Mouse (Mus musculus) embryonic facial prominence, embryonic 10.5 days (tissue): Measurements from ENCODE around the gene H1foo. TPM values are rescaled to one million over a fixed set of nuclear protein-coding genes. Genes with fewer than 3 reads are reported as not detected.

ENCODE experiments used
- DNase-seq: peaks from one replicate; pipeline ENCODE4 v3.0.0-alpha.2; 2017; ENCODE audit warnings: low spot score
- H3K27ac ChIP-seq: fragments of 300-500 bp; sonication (generic); replicated peaks from 2 replicates; pipeline ENCODE4 v1.5.1; 2016; ENCODE audit warnings: mild to moderate bottlenecking
- H3K27me3 ChIP-seq: fragments of 300-500 bp; sonication (generic); replicated peaks from 2 replicates; pipeline ENCODE4 v1.6.1; 2016; ENCODE audit warnings: low read depth, mild to moderate bottlenecking; ENCODE audit not compliant: poor library complexity, severe bottlenecking
- H3K36me3 ChIP-seq: fragments of 300-500 bp; sonication (generic); replicated peaks from 2 replicates; pipeline ENCODE4 v1.6.1; 2016; ENCODE audit warnings: mild to moderate bottlenecking, moderate library complexity
- H3K4me1 ChIP-seq: fragments of 300-500 bp; sonication (generic); 2 replicates; pipeline ENCODE4 v1.6.1; 2016
- H3K4me3 ChIP-seq: fragments of 300-500 bp; sonication (generic); 2 replicates; pipeline ENCODE4 v1.5.1; 2016; ENCODE audit warnings: mild to moderate bottlenecking, moderate library complexity
- H3K9me3 ChIP-seq: fragments of 300-500 bp; sonication (generic); 2 replicates; pipeline ENCODE4 v1.6.1; 2016; ENCODE audit warnings: mild to moderate bottlenecking
- WGBS: fragments of 180-500 bp; shearing (Covaris S2); methylation state at CpG from one replicate; pipeline ENCODE4 v1.1.7; 2016; 5-methylcytosine and 5-hydroxymethylcytosine counted together
- polyA plus RNA-seq: library from polyadenylated mRNA; unstranded; fragments of >200 nt; fragmentation: Nextera tagmentation; extraction: Ambion mirVana; gene quantifications from 2 replicates; pipeline ENCODE4 v1.2.1, GENCODE M21; 2016

The H1foo gene
- polyA plus RNA-seq, 1 experiment from 2014 or later = not detected

GRCm38 (mm10) chr6:115982889-115983288 is 38.2 kb downstream of the H1foo start:
- DNase-seq = no peak
- Histone ChIP-seq H3K27me3 (peaks cover 26% of the 10 kb centered on the region; the same call in 1 of the 2 replicates), H3K4me3 (no peak overlapping the region), H3K36me3 (no peaks in the 10 kb centered on the region), H3K4me1 (peaks cover 73% of the 10 kb centered on the region), H3K27ac (no peak overlapping the region), H3K9me3 (no peaks in the 10 kb centered on the region)
- 61% methylated on average over 7 of the region's 7 CpGs for WGBS

GRCm38 (mm10) chr6:115983306-115984038 is 38.7 kb downstream of the H1foo start:
- Histone ChIP-seq H3K36me3 (no peaks in the 10 kb centered on the region), H3K27ac (no peak overlapping the region), H3K4me1 (peaks cover 70% of the 10 kb centered on the region), H3K9me3 (no peaks in the 10 kb centered on the region), H3K27me3 (peaks cover 30% of the 10 kb centered on the region; the same call in 1 of the 2 replicates), H3K4me3 (no peak overlapping the region)
- DNase-seq = no peak
- WGBS = 72% methylated on average over 12 of the region's 12 CpGs

GRCm38 (mm10) chr6:115984580-115984979 is 39.8 kb downstream of the H1foo start:
- Histone ChIP-seq H3K36me3 (no peaks in the 10 kb centered on the region), H3K27ac (0 out of 2 replicates have a peak overlapping the region, but pooled peaks have one; percentile 66), H3K9me3 (no peaks in the 10 kb centered on the region), H3K4me1 (peaks cover 63% of the 10 kb centered on the region), H3K4me3 (no peak overlapping the region), H3K27me3 (peaks cover 42% of the 10 kb centered on the region)
- DNase-seq = no peak
- WGBS = 76% methylated on average over 7 of the region's 7 CpGs

GRCm38 (mm10) chr6:115985622-115986021 is 40.9 kb downstream of the H1foo start:
- WGBS = 65% methylated on average over 9 of the region's 9 CpGs
- no peak for DNase-seq
- no peaks in the 10 kb centered on the region for H3K36me3 ChIP-seq
- no peak overlapping the region for H3K4me3 ChIP-seq
- H3K27me3 ChIP-seq = peaks cover 52% of the 10 kb centered on the region
- H3K4me1 ChIP-seq = peaks cover 56% of the 10 kb centered on the region
- no peaks in the 10 kb centered on the region for H3K9me3 ChIP-seq
- no peak overlapping the region for H3K27ac ChIP-seq

- Histone ChIP-seq H3K27ac (peak overlapping the region; percentile 62), H3K9me3 (no peaks in the 10 kb centered on the region), H3K4me1 (peaks cover 63% of the 10 kb centered on the region), H3K27me3 (peaks cover 62% of the 10 kb centered on the region), H3K36me3 (no peaks in the 10 kb centered on the region), H3K4me3 (peak overlapping the region; percentile 18; the same call in 1 of the 2 replicates)
- WGBS = 54% methylated on average over 12 of the region's 12 CpGs
- no peak for DNase-seq
Measured at GRCm38 (mm10) chr6:115986472-115987095, 41.8 kb downstream of the H1foo start.

GRCm38 (mm10) chr6:115987096-115987747 is 42.5 kb downstream of the H1foo start:
- Histone ChIP-seq H3K4me3 (peak overlapping the region; percentile 15; the same call in 1 of the 2 replicates), H3K9me3 (no peaks in the 10 kb centered on the region), H3K27me3 (peaks cover 68% of the 10 kb centered on the region), H3K4me1 (peaks cover 67% of the 10 kb centered on the region), H3K27ac (peak overlapping the region; percentile 62), H3K36me3 (no peaks in the 10 kb centered on the region)
- no peak for DNase-seq
- 66% methylated on average over 9 of the region's 9 CpGs for WGBS

- WGBS = 78% methylated on average over 5 of the region's 5 CpGs
- 0 out of 2 replicates have a peak overlapping the region, but pooled peaks have one; percentile 25 for H3K4me3 ChIP-seq
- peaks cover 70% of the 10 kb centered on the region for H3K4me1 ChIP-seq
- no peaks in the 10 kb centered on the region for H3K36me3 ChIP-seq
- no peaks in the 10 kb centered on the region for H3K9me3 ChIP-seq
- H3K27ac ChIP-seq = no peak overlapping the region
- no peak for DNase-seq
- H3K27me3 ChIP-seq = peaks cover 86% of the 10 kb centered on the region
Measured at GRCm38 (mm10) chr6:115989032-115989431, 44.3 kb downstream of the H1foo start.

GRCm38 (mm10) chr6:115989607-115990006 is 44.9 kb downstream of the H1foo start:
- H3K4me1 ChIP-seq = peaks cover 72% of the 10 kb centered on the region

GRCm38 (mm10) chr6:115990056-115990455 is 45.3 kb downstream of the H1foo start:
- no peaks in the 10 kb centered on the region for H3K9me3 ChIP-seq
- H3K4me1 ChIP-seq = peaks cover 67% of the 10 kb centered on the region
- H3K27ac ChIP-seq = no peak overlapping the region
- WGBS = 89% methylated on average over 3 of the region's 3 CpGs
- H3K27me3 ChIP-seq = peaks cover 92% of the 10 kb centered on the region
- DNase-seq = no peak
- H3K4me3 ChIP-seq = peak overlapping the region; percentile 62; the same call in 1 of the 2 replicates
- H3K36me3 ChIP-seq = no peaks in the 10 kb centered on the region

More at GRCm38 (mm10) chr6:115989607-115990006, 44.9 kb downstream of the H1foo start:
- Histone ChIP-seq H3K36me3 (no peaks in the 10 kb centered on the region), H3K27me3 (peaks cover 92% of the 10 kb centered on the region), H3K27ac (no peak overlapping the region), H3K9me3 (no peaks in the 10 kb centered on the region), H3K4me3 (peak overlapping the region; percentile 25; the same call in 1 of the 2 replicates)
- WGBS = 70% methylated on average over 4 of the region's 4 CpGs
- DNase-seq = no peak

- no peaks in the 10 kb centered on the region for H3K9me3 ChIP-seq
- DNase-seq = no peak
- peaks cover 65% of the 10 kb centered on the region for H3K4me1 ChIP-seq
- H3K27ac ChIP-seq = no peak overlapping the region; the same call in 1 of the 2 replicates
- peak overlapping the region; percentile 62 for H3K4me3 ChIP-seq
- H3K36me3 ChIP-seq = no peaks in the 10 kb centered on the region
- peaks cover 92% of the 10 kb centered on the region for H3K27me3 ChIP-seq
- WGBS = 90% methylated on average over 9 of the region's 9 CpGs
Measured at GRCm38 (mm10) chr6:115990479-115990878, 45.7 kb downstream of the H1foo start.

- peak; percentile 39 for DNase-seq
- WGBS = 26% methylated on average over 13 of the region's 13 CpGs
- Histone ChIP-seq H3K27me3 (peaks cover 93% of the 10 kb centered on the region), H3K36me3 (no peaks in the 10 kb centered on the region), H3K4me3 (peak overlapping the region; percentile 62), H3K4me1 (peaks cover 65% of the 10 kb centered on the region), H3K27ac (peak overlapping the region; percentile 63), H3K9me3 (no peaks in the 10 kb centered on the region)
Measured at GRCm38 (mm10) chr6:115991108-115991880, 46.6 kb downstream of the H1foo start.
